Mouse (Mus musculus): ENCODE measurements around the gene H2-Eb2. TPM values are rescaled to one million over a fixed set of nuclear protein-coding genes. Genes with fewer than 3 reads are reported as not detected.
A peak's percentile ranks its signal among the peaks of the same experiment; 100 is the strongest.

Gene H2-Eb2
- total RNA-seq, 2 experiments from 2014 or later = not detected

GRCm38 (mm10) chr17:34349429-34349828, 24.0 kb downstream of the H2-Eb2 start:
- DNase-seq (ENCODE audit: low spot score in 2 of 2) = peak; percentile 62 to 89

DNA sequence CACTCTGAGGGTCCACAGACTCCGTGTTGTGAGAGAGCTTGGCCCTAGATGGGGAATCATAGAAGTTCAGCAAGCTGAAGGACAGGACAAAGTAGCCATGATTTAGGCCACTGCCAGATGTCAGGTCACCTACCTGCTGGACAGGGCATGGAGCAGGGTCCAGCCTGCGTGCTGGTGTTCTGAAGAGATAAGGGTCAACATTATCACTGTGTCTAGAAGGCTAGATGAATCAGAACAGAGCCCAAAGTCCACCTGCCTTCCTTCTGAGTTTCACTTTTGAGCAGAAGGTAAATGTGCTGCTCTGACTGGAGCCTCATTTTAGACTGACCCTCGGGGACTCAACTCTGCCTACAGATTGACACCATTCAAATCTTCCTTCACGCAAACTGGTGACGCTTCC, 29.1 kb downstream of the H2-Eb2 start, which contains the start of gene Btnl2:
TSS of gene Btnl2 (plus strand) at position 284 of the 400 bp plus-strand sequence.
- no peak for DNase-seq (ENCODE audit: low spot score in 2 of 2)

DNA sequence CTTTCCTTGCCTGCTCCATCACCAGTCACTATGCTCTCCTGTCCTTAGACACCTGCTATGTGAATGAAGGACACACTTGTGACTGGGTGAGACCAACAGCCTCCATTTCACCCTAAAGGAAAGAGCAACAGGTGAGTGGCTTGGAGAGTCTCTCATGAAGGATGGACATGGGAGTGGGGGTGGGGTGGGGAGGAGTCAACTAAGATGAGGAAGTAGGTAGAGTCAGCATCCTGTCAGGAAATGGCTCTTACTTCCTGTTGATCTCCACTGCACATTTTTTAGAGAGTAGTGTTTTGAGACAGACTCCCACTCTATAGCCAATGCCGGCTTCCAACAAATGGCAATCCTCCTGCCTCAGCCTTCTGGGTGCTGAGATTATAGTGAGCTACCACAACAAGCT, 29.5 kb downstream of the H2-Eb2 start:
- DNase-seq (ENCODE audit: low spot score in 2 of 2) = no peak

DNA sequence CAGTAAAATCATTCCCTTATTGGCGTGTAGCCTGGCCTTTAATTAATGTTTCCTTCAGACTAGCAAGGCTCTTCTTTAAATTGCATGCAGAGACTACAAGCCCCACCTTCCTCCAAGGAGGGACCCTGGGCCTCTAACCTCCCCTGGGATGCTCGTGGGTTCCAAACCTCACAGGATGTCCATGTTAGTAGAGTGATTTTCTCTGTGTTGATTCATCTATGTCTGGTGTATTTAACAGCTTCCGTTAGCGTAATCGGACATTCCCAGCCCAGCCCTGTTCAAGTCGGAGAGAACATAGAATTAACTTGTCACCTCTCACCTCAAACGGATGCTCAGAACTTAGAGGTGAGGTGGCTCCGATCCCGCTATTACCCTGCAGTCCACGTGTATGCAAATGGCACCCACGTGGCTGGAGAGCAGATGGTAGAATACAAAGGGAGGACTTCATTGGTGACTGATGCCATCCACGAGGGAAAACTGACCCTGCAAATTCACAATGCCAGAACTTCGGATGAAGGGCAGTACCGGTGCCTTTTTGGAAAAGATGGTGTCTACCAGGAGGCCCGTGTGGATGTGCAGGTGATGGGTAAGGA, 37.6 kb downstream of the H2-Eb2 start:
- DNase-seq (ENCODE audit: low spot score in 2 of 2) = no peak

DNA sequence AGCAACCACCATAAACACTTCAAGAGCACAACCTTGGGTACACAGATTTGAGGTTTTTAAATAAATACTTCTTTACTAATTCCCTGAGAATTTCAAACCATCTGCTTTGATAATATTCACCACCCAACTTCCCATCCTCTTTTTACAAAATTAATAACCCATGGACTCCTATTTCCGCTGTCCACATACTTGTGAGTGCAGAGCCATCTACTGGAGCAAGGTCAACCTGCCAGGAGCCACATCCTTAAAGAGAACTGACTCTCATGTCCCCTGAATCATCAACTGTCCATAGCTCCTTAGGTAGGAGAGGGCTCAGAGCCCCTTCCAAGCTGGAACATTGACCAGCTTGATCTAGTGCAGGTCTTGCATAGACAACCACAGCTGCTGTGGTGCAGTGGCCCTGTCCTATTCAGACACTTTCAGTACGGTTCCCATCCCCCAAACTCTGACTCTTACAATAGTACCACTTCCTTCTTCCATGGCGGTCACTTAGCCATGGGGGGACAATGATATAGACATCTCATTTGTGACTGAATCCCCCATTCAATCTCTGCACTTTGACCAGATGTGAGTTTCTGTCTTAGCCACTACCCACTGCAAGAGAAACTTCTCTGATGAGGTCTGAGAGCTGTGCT, 38.3 kb downstream of the H2-Eb2 start:
- DNase-seq (ENCODE audit: low spot score in 2 of 2) = no peak

GRCm38 (mm10) chr17:34365031-34365430, 39.6 kb downstream of the H2-Eb2 start:
- no peak for DNase-seq (ENCODE audit: low spot score in 2 of 2)

GRCm38 (mm10) chr17:34370563-34370962, 45.1 kb downstream of the H2-Eb2 start:
- no peak for DNase-seq (ENCODE audit: low spot score in 2 of 2)

GRCm38 (mm10) chr17:34373055-34373709, 47.7 kb downstream of the H2-Eb2 start:
- DNase-seq (ENCODE audit: low spot score in 2 of 2) = no peak

DNA sequence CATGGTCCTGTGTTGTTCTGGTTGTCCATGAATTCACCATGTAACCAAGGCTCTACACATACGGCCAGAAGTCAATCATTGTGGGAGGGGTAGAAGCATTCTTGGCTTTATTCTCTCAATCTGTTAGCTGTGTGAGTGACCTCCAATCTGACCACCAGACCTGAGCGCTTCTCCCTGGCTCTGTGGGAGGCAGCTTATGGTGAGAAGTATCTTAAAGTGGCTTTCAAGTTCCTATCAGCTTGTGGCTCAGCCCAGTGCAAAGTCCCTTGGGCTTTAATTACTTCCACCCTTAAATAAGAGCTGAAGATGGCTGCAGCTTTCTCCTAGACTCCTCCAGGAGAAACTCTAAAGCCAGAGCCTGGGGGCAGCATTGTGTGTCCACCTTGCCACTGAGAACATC, 51.4 kb downstream of the H2-Eb2 start, which contains the start of gene Btnl1:
TSS of gene Btnl1 (plus strand) at position 286 of the 400 bp plus-strand sequence.
- no peak for DNase-seq (ENCODE audit: low spot score in 2 of 2)

DNA sequence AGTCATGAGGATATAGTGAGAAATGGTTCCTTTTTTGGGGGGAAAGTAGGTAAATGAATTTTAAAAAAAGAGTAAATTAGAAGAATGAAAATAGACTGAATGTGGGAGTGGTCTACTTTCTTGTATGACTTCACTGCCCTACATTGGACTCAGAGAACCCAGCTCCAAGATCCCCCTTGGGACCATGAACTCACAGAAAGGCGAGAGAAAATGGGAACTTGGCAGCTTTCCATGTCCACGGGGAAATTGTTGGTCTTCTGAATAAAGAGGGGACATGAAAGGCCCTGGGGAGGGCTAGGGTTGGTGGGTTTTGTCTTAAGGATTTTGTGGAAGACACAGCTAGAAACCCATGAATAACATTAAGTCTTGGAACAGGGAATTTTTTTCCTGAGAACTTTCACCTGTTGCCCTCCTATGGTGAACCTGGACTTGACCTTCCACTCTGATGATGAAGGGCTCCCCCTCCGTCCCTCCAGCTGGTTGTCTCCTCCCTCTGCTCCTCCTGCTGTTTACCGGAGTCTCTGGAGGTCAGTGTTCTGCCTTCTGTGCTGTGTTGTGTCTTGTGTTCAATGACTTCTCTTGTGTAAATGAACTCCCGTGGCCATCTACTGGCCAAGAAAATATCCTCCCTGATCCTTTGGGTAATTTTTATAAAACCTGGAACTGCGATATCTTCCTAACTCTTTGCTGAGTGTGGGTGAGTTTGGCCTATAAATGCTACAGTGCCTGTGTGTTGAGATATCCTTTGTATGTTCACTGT, 52.2 kb downstream of the H2-Eb2 start:
- no peak for DNase-seq (ENCODE audit: low spot score in 2 of 2)

DNA sequence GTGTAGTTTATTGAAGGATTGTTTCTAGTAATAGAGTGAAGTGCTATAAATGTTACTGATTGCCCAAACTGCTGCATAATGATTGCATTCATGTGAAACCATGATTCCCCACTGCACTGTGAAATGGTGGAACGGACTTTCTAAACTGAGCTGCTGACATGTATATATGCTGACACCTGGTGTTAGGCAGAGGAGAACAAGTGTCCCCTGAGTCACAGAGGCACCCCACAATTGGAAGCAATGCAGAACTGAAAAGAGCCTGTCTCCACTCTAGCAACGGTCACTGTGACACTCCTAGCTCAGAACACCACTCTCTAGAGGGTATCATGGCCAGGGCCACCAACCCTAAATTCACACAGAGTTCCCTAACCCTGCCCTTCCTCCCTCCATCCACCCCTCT, 53.3 kb downstream of the H2-Eb2 start:
- no peak for DNase-seq (ENCODE audit: low spot score in 2 of 2)

- no peak for DNase-seq (ENCODE audit: low spot score in 2 of 2)
These were observed 54.0 kb downstream of the H2-Eb2 start for GRCm38 (mm10) chr17:34379451-34379850.

GRCm38 (mm10) chr17:34381876-34382275, 56.4 kb downstream of the H2-Eb2 start:
- no peak for DNase-seq (ENCODE audit: low spot score in 2 of 2)

- DNase-seq (ENCODE audit: low spot score in 2 of 2) = no peak
These were observed 57.7 kb downstream of the H2-Eb2 start for GRCm38 (mm10) chr17:34383212-34383611.

DNA sequence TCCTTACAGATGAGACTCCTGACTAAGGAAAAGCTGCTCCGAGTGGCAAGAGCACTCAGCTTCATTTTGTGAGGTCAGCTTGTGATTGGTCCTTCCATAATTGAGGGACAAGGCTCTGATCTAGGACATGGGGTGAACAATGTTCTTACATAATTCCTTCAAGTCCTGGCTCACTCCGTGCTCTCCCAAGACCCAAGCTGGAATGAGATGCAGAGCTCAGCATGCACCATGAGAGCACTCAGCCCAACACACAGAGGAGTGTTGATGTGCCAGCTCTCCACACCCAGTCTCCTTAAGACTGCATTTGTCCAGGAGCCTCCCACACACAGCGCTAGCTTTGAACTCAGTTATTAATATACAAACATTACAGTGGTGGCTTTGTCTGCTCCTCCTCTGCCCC, 59.2 kb downstream of the H2-Eb2 start:
- DNase-seq (ENCODE audit: low spot score in 2 of 2) = no peak

DNA sequence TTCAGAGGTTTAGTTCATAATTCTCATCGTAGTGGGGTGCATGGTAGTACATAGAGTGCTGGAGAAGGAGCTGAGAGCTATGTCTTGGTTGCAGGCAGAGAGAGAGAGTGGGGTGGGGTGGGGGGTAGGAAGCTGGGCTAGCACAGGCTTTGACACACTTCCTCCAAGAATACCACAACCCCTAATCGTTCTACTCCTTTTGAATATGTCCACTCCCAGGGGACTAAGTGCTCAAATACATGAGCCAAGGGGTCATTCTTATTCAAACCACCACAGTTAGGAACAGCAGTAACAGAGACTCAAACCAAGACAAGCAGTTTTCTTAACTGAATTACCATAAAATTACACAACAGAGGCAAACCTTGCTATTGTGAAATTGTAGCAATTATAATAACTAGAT, 61.2 kb downstream of the H2-Eb2 start:
- DNase-seq (ENCODE audit: low spot score in 2 of 2) = no peak

- peak in 1 of 2 experiments; percentile 24 for DNase-seq (ENCODE audit: low spot score in 2 of 2)
These were observed 63.0 kb downstream of the H2-Eb2 start for GRCm38 (mm10) chr17:34388513-34388912.

Other genes with a start within 250 kb of the H2-Eb2 start
- gene H2-Oa, start 233.3 kb upstream of the H2-Eb2 start, total RNA-seq (2021) = not detected
- 10 to 100 TPM; 27.4 to 32.5 TPM for gene H2-DMa, start 206.1 kb upstream of the H2-Eb2 start, total RNA-seq (2021)
- 100 to 1,000 TPM; 184 to 185 TPM for gene Brd2, start 203.0 kb upstream of the H2-Eb2 start, total RNA-seq (2021)
- gene H2-DMb2, start 182.4 kb upstream of the H2-Eb2 start, total RNA-seq (2021) = 1 to 10 TPM; 1.3 to 1.6 TPM
- 1 to 10 TPM; 3.2 to 3.8 TPM for gene H2-DMb1, start 172.6 kb upstream of the H2-Eb2 start, total RNA-seq (2021)
- 1 to 10 TPM; 3.6 to 3.9 TPM for gene Tap1, start 138.1 kb upstream of the H2-Eb2 start, total RNA-seq (2021)
- 1 to 10 TPM; 2.1 to 3.7 TPM for gene Psmb9, start 137.9 kb upstream of the H2-Eb2 start, total RNA-seq (2021)
- gene Psmb8, start 127.9 kb upstream of the H2-Eb2 start, total RNA-seq (2021) = 1 to 10 TPM; 4.1 to 5.8 TPM
- 10 to 100 TPM in 1 of 2 experiments, 1 to 10 TPM in 1; 8.4 to 12.8 TPM for gene Tap2, start 122.1 kb upstream of the H2-Eb2 start, total RNA-seq (2021)
- under 1 TPM; 0.20 to 0.37 TPM for gene H2-Ob, start 86.8 kb upstream of the H2-Eb2 start, total RNA-seq (2021)
- gene H2-Ab1, start 68.0 kb upstream of the H2-Eb2 start, total RNA-seq (2021) = 1 to 10 TPM; 1.3 to 1.9 TPM
- 1 to 10 TPM; 1.3 to 1.4 TPM for gene H2-Aa, start 37.8 kb upstream of the H2-Eb2 start, total RNA-seq (2021)
- 1 to 10 TPM; 1.6 to 2.0 TPM for gene H2-Eb1, start 19.8 kb upstream of the H2-Eb2 start, total RNA-seq (2021)
- gene Btnl2, start 29.2 kb downstream of the H2-Eb2 start, total RNA-seq (2021) = under 1 TPM; 0.28 to 0.87 TPM
- gene Btnl1, start 51.5 kb downstream of the H2-Eb2 start, total RNA-seq (2021) = not detected
- 1 to 10 TPM; 2.1 to 4.5 TPM for gene BC051142, start 73.2 kb downstream of the H2-Eb2 start, total RNA-seq (2021)
- not detected for gene Btnl4, start 151.7 kb downstream of the H2-Eb2 start, total RNA-seq (2021)
- gene Btnl6, start 191.7 kb downstream of the H2-Eb2 start, total RNA-seq (2021) = not detected
- 1 to 10 TPM; 9.0 TPM for gene Notch4, start 238.6 kb downstream of the H2-Eb2 start, total RNA-seq (2021)

All from layer of hippocampus, adult 18-20 months (tissue).